Mouse (Mus musculus) embryonic facial prominence, embryonic 12.5 days (tissue): ENCODE measurements around the gene Tmem178b. TPM values are rescaled to one million over a fixed set of nuclear protein-coding genes. Genes with fewer than 3 reads are reported as not detected.

Source experiments
- ATAC-seq: fragments of 200-750 bp; cut with Nextera tagmentation; 2 replicates; pipeline ENCODE4 v1.8.0; 2017; ENCODE audit not compliant: insufficient number of reproducible peaks, insufficient read depth, low FRiP score, low TSS enrichment
- H3K27ac ChIP-seq: fragments of 300-500 bp; sonication (generic); 2 replicates; pipeline ENCODE4 v1.5.1; 2016; ENCODE audit warnings: mild to moderate bottlenecking
- H3K27me3 ChIP-seq: fragments of 300-500 bp; sonication (generic); 2 replicates; pipeline ENCODE4 v1.6.1; 2016; ENCODE audit warnings: mild to moderate bottlenecking, moderate library complexity
- H3K36me3 ChIP-seq: fragments of 300-500 bp; sonication (generic); 2 replicates; pipeline ENCODE4 v1.6.1; 2016; ENCODE audit warnings: mild to moderate bottlenecking
- H3K4me1 ChIP-seq: fragments of 300-500 bp; sonication (generic); 2 replicates; pipeline ENCODE4 v1.6.1; 2016
- H3K4me2 ChIP-seq: fragments of 300-500 bp; sonication (generic); replicated peaks from 2 replicates; pipeline ENCODE4 v1.6.1; 2016; ENCODE audit warnings: mild to moderate bottlenecking, moderate library complexity
- H3K4me3 ChIP-seq: fragments of 300-500 bp; sonication (generic); 2 replicates; pipeline ENCODE4 v1.5.1; 2016; ENCODE audit warnings: mild to moderate bottlenecking
- H3K9ac ChIP-seq: fragments of 300-500 bp; sonication (generic); 2 replicates; pipeline ENCODE4 v1.6.1; 2016; ENCODE audit warnings: mild to moderate bottlenecking, moderate library complexity
- H3K9me3 ChIP-seq: fragments of 300-500 bp; sonication (generic); 2 replicates; pipeline ENCODE4 v1.6.1; 2016; ENCODE audit warnings: mild to moderate bottlenecking, moderate library complexity
- WGBS: fragments of 180-500 bp; shearing (Covaris S2); methylation state at CpG from one replicate; pipeline ENCODE4 v1.1.7; 2016; 5-methylcytosine and 5-hydroxymethylcytosine counted together
- polyA plus RNA-seq: library from polyadenylated mRNA; unstranded; fragments of >200 nt; fragmentation: Nextera tagmentation; extraction: Ambion mirVana; gene quantifications from 2 replicates; pipeline ENCODE4 v1.2.1, GENCODE M21; 2016

The Tmem178b gene
- polyA plus RNA-seq, 1 experiment from 2014 or later = 2.2 TPM

DNA sequence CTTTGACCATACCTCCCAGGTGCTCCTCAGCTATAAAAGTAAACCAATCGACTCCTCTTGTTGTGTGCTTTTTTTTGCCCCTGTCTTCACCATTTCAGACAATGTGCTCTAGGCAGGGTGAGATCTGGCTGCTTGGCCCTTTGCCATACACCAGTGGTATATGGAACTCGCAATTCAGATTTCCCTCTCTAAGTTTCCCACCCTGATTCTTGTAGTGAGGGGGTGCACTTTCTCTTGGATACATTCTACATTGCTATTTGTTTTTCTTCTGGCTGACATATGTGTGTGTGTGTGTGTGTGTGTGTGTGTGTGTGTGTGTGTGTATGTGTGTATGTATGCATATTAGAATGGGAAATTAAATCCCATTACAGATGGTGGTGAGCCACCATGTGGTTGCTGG, 191.3 kb downstream of the Tmem178b start:
- no peak overlapping the region for H3K4me3 ChIP-seq
- H3K9me3 ChIP-seq = no peaks in the 10 kb centered on the region
- H3K36me3 ChIP-seq = no peaks in the 10 kb centered on the region
- H3K4me2 ChIP-seq = no peak overlapping the region
- H3K9ac ChIP-seq = no peak overlapping the region
- H3K27me3 ChIP-seq = no peaks in the 10 kb centered on the region
- H3K27ac ChIP-seq = no peak overlapping the region
- ATAC-seq = no peak
- WGBS = 83% methylated on average over 2 of the region's 2 CpGs
- H3K4me1 ChIP-seq = no peaks in the 10 kb centered on the region

GRCm38 (mm10) chr6:40068467-40068866, 195.4 kb downstream of the Tmem178b start:
- no peak overlapping the region for H3K4me2 ChIP-seq
- 86% methylated on average over 6 of the region's 6 CpGs for WGBS
- H3K4me3 ChIP-seq = no peak overlapping the region
- no peaks in the 10 kb centered on the region for H3K4me1 ChIP-seq
- H3K27me3 ChIP-seq = no peaks in the 10 kb centered on the region
- no peaks in the 10 kb centered on the region for H3K9me3 ChIP-seq
- no peaks in the 10 kb centered on the region for H3K36me3 ChIP-seq
- H3K27ac ChIP-seq = no peak overlapping the region
- no peak overlapping the region for H3K9ac ChIP-seq
- no peak for ATAC-seq

DNA sequence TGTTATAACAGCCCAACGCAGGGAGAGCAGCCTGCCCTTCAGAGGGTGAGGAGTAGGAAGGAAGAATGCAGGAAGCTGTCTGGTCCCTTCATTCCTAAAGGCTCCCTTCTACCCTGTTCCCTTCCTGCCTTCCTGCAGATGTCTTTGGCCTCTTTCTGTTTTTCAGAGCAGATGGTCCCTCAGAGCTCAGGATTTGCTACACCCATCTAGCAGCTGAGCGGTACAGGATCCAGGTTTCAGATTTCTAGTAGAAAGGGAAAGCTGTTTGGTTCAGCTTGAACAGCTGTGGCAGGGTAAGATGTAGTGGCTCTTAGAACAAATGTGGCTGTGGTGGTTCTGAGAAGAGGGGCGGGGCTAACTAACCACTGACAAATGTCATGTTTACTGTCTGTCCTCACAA, 197.9 kb downstream of the Tmem178b start:
- peak; percentile 41 for ATAC-seq
- no peaks in the 10 kb centered on the region for H3K4me1 ChIP-seq
- no peaks in the 10 kb centered on the region for H3K27me3 ChIP-seq
- H3K4me3 ChIP-seq = no peak overlapping the region
- WGBS = 46% methylated on average over 3 of the region's 3 CpGs
- H3K9me3 ChIP-seq = no peaks in the 10 kb centered on the region
- H3K9ac ChIP-seq = no peak overlapping the region
- H3K4me2 ChIP-seq = no peak overlapping the region
- H3K36me3 ChIP-seq = no peaks in the 10 kb centered on the region
- 0 out of 2 replicates have a peak overlapping the region, but pooled peaks have one; percentile 48 for H3K27ac ChIP-seq

GRCm38 (mm10) chr6:40076089-40076488, 203.0 kb downstream of the Tmem178b start:
- Histone ChIP-seq H3K27ac (no peak overlapping the region), H3K9me3 (no peaks in the 10 kb centered on the region), H3K27me3 (no peaks in the 10 kb centered on the region), H3K4me3 (no peak overlapping the region), H3K9ac (no peak overlapping the region), H3K36me3 (no peaks in the 10 kb centered on the region), H3K4me1 (no peaks in the 10 kb centered on the region), H3K4me2 (no peak overlapping the region)
- 20% methylated on average over 1 of the region's 1 CpGs for WGBS
- ATAC-seq = no peak

GRCm38 (mm10) chr6:40076670-40077313, 203.7 kb downstream of the Tmem178b start:
- Histone ChIP-seq H3K27ac (no peak overlapping the region), H3K4me2 (no peak overlapping the region), H3K9me3 (no peaks in the 10 kb centered on the region), H3K36me3 (no peaks in the 10 kb centered on the region), H3K4me1 (no peaks in the 10 kb centered on the region), H3K9ac (no peak overlapping the region), H3K27me3 (no peaks in the 10 kb centered on the region), H3K4me3 (no peak overlapping the region)
- no peak for ATAC-seq
- WGBS = 89% methylated on average over 5 of the region's 5 CpGs

- no peak overlapping the region for H3K4me3 ChIP-seq
- H3K9me3 ChIP-seq = no peaks in the 10 kb centered on the region
- H3K4me1 ChIP-seq = no peaks in the 10 kb centered on the region
- WGBS = 78% methylated on average over 3 of the region's 3 CpGs
- no peak overlapping the region for H3K27ac ChIP-seq
- no peak overlapping the region for H3K4me2 ChIP-seq
- no peaks in the 10 kb centered on the region for H3K27me3 ChIP-seq
- H3K9ac ChIP-seq = no peak overlapping the region
- ATAC-seq = no peak
- no peaks in the 10 kb centered on the region for H3K36me3 ChIP-seq
Observed at GRCm38 (mm10) chr6:40078353-40078752, 205.3 kb downstream of the Tmem178b start.

DNA sequence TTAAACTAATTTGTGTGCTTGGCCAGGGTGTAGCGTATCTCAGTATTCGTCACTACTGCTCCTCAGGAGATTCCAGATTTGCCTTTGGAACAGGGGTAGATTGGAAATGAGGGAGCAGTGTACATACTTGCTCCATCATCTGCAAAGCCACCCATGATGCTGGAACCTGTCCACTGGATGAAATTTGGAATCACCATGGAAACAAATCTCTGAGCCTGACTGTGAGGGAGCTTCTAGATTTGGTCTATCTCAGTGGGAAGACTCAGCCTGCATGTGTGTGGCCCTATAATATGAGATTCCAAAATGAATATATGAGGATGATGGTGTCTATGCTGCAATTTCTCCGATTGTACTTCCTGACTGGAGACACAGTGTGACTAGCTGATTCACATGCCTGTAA, 210.7 kb downstream of the Tmem178b start:
- H3K9ac ChIP-seq = no peak overlapping the region
- H3K4me3 ChIP-seq = no peak overlapping the region
- no peaks in the 10 kb centered on the region for H3K9me3 ChIP-seq
- ATAC-seq = no peak
- H3K36me3 ChIP-seq = no peaks in the 10 kb centered on the region
- 77% methylated on average over 3 of the region's 3 CpGs for WGBS
- no peaks in the 10 kb centered on the region for H3K4me1 ChIP-seq
- H3K4me2 ChIP-seq = no peak overlapping the region
- no peaks in the 10 kb centered on the region for H3K27me3 ChIP-seq
- H3K27ac ChIP-seq = no peak overlapping the region

GRCm38 (mm10) chr6:40091250-40091651, 218.2 kb downstream of the Tmem178b start:
- 33% methylated on average over 5 of the region's 5 CpGs for WGBS
- Histone ChIP-seq H3K9me3 (no peaks in the 10 kb centered on the region), H3K4me3 (no peak overlapping the region), H3K36me3 (no peaks in the 10 kb centered on the region), H3K9ac (no peak overlapping the region), H3K27ac (no peak overlapping the region), H3K4me2 (no peak overlapping the region), H3K4me1 (no peaks in the 10 kb centered on the region), H3K27me3 (no peaks in the 10 kb centered on the region)
- ATAC-seq = no peak

DNA sequence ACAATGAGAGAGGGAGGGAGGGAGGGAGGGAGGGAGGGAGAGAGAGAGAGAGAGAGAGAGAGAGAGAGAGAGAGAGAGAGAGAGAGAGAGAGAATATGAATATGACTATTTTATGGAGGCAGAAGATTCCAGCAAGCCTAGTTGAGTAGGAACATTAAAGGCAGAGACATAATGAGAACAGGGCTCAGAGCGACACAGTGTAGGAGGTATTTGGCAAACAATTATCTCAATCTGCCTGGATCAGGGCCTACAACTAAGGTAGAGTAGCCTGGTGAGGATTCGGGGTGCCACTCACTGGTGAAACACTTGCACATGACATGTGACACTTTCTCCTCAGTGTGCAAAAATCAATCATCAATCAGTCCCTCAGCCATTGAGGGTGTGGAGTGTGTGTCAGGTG, 225.4 kb downstream of the Tmem178b start:
- WGBS = 77% methylated on average over 2 of the region's 2 CpGs
- no peak for ATAC-seq

DNA sequence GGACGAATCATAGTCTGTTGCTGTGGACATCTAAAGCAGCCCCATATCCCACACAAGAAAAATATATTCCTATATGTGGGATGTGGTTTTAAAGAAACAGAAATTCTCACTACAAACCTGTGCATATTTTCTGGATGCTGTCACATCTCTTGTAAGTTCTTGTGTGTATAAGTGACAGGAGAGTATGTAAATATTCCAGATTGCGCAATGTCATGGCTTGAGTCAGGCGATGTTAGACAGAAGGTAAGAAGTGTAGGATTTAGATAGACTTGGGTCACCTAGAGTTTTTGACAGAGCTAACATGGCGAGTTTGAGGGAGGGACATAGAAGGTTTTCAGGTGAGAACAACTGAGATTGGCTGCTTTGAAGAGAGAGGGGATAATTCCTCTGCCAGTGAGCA, 228.7 kb downstream of the Tmem178b start:
- 84% methylated on average over 4 of the region's 4 CpGs for WGBS
- Histone ChIP-seq H3K27me3 (no peaks in the 10 kb centered on the region), H3K27ac (no peak overlapping the region), H3K4me3 (no peak overlapping the region), H3K9ac (no peak overlapping the region), H3K9me3 (no peaks in the 10 kb centered on the region), H3K36me3 (no peaks in the 10 kb centered on the region), H3K4me1 (no peaks in the 10 kb centered on the region), H3K4me2 (no peak overlapping the region)
- no peak for ATAC-seq

More for the DNA sequence above, 225.4 kb downstream of the Tmem178b start:
- no peak overlapping the region for H3K27ac ChIP-seq
- no peak overlapping the region for H3K9ac ChIP-seq
- no peaks in the 10 kb centered on the region for H3K4me1 ChIP-seq
- H3K27me3 ChIP-seq = no peaks in the 10 kb centered on the region
- no peak overlapping the region for H3K4me2 ChIP-seq
- H3K9me3 ChIP-seq = no peaks in the 10 kb centered on the region
- H3K4me3 ChIP-seq = no peak overlapping the region
- H3K36me3 ChIP-seq = no peaks in the 10 kb centered on the region

GRCm38 (mm10) chr6:40102863-40103262, 229.8 kb downstream of the Tmem178b start:
- Histone ChIP-seq H3K4me1 (no peaks in the 10 kb centered on the region), H3K27me3 (no peaks in the 10 kb centered on the region), H3K9ac (no peak overlapping the region), H3K36me3 (no peaks in the 10 kb centered on the region), H3K4me2 (no peak overlapping the region), H3K9me3 (no peaks in the 10 kb centered on the region), H3K27ac (no peak overlapping the region), H3K4me3 (no peak overlapping the region)
- 68% methylated on average over 4 of the region's 4 CpGs for WGBS
- ATAC-seq = no peak

- Histone ChIP-seq H3K4me1 (no peaks in the 10 kb centered on the region), H3K27ac (no peak overlapping the region), H3K9ac (no peak overlapping the region), H3K4me2 (no peak overlapping the region), H3K4me3 (no peak overlapping the region), H3K36me3 (no peaks in the 10 kb centered on the region), H3K9me3 (no peaks in the 10 kb centered on the region), H3K27me3 (no peaks in the 10 kb centered on the region)
- ATAC-seq = no peak
- 79% methylated on average over 5 of the region's 5 CpGs for WGBS
Observed at GRCm38 (mm10) chr6:40110029-40110428, 237.0 kb downstream of the Tmem178b start.
